Mouse (Mus musculus): ENCODE measurements around the gene Pdcd6ip.

GRCm38 (mm10) chr9:113670857-113671106, 37.3 kb downstream of the Pdcd6ip start:
- no peak for TF ChIP-seq CTCF (IDR thresholded peaks at IDR 0.05; ENCODE audit: low read depth, low read length)
- no peak for TF ChIP-seq POLR2A (IDR thresholded peaks at IDR 0.05; ENCODE audit: extremely low read depth, insufficient read depth, low read length)

All from liver, adult 2 months (tissue).